Mouse (Mus musculus): ENCODE results near the gene Tcam1.
A peak's percentile ranks its signal among the peaks of the same experiment; 100 is the strongest.

The Tcam1 gene

DNA sequence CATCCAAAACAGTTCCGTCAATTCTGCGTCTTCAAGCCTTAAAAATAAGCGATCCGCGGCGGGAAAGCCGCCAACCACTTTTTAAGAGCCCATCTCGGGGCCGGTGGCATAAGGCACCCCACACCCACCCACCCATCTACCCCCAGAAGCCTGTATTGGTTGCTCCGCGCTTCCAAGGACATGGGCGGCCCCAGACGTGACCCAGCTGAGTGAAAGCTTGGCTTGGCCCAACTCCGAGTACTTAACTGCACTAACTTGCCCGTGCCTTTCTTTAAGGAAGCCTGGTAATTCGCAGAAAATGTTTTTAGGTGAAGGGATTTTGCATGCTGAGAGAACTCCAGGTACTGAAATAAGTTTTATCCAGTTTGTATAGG lies 3.2 kb upstream of the Tcam1 start:
- DNase-seq (ENCODE audit: extremely low spot score, low spot score), result no peak

DNA sequence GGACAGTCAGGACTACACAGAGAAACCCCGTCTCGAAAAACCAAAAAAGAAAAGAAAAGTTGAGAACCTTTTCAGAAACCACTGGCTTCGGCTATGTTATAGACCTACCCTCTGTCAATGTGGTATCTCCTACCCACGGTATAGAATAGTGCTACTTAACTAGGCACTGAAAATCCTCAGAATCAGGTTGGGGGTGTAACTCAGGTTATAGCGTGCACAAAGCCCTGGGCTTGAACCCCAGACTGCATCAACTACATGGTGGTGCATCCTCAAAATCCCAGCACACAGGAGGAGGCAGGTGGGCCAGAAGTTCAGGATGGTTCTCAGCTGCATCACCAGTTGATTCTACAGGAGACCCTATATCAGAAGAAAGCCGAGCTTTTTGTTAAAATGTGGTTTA lies 2.7 kb upstream of the Tcam1 start:
- no peak for DNase-seq (ENCODE audit: extremely low spot score, low spot score)

DNA sequence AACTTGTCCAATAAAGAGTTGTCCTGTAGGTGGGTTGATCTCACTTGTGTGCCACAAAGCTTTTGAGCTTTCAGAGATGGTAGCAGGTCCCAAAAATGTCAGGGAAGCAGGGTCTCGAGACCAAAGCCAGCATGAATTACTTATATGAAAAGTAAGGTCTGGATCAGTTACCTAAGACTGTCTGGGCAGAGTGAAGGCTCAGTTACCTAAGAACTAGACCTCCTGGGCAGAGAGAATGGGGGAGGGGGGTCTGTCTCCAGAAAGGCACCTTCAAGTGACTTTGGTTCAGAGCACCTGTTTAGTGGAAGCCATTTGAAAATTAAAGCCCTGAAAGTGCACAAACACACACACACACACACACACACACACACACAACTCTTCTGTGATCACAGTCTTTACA lies 2.1 kb upstream of the Tcam1 start:
- no peak for DNase-seq (ENCODE audit: extremely low spot score, low spot score)

DNA sequence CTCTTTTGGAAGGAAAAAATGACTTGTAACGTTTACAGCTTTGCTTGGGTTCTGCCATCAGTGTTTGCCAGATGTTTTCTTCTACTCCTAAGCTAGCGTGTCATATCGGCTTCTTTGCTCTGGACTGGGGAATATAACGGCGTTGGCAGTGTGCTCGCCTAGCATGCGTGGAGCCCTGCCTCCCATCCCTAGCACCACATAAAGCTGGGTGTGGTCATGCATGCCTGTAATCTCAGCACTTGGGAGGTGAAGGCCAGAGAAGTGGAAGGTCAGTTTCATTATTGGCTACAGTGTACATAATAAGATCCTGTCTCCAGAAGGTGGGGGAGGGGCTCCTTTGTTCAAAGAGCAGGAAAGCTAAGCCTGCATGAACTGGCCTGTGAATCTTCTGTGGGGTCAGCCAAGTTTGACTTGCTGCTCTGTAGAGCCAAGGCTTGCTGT lies 1.5 kb upstream of the Tcam1 start:
- DNase-seq (ENCODE audit: extremely low spot score, low spot score), result peak; percentile 26

DNA sequence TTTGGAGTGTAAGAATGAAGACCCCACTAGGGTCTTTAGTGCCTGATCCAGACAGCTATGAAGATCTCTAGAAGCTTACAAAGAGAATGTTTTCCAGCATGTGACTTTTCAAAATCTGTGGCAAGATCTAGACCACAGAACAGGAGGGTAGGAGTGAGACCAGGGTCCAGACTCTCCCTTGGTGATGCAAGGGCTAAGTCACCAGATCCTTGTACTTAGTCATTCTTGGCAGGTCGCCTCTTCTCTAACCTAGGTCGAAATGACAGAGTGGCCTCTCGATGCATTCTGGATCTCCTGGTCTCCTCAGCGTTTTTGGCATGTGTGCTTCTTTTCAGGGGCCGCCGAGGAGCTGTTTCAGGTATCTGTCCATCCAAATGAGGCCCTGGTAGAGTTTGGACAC lies 6.0 kb downstream of the Tcam1 start:
- no peak for DNase-seq (ENCODE audit: extremely low spot score, low spot score)

DNA sequence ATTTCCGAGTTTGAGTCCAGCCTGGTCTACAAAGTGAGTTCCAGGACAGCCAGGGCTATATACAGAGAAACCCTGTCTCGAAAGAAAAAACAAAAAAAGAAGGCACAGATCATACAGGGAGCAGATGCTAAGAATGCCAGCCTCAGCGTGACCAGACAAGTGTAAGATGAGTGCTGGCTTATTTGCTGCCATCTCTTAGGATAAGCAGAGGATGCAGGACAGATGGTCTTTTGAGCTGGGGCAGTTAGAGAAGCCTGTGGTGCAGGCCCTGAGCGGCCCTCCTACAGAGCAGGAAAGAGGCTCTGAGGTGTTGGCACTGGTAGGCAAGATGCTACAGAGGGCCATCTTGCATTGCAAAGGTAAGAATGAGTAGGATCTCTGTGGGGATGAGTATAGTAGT lies 6.9 kb downstream of the Tcam1 start:
- no peak for DNase-seq (ENCODE audit: extremely low spot score, low spot score)

DNA sequence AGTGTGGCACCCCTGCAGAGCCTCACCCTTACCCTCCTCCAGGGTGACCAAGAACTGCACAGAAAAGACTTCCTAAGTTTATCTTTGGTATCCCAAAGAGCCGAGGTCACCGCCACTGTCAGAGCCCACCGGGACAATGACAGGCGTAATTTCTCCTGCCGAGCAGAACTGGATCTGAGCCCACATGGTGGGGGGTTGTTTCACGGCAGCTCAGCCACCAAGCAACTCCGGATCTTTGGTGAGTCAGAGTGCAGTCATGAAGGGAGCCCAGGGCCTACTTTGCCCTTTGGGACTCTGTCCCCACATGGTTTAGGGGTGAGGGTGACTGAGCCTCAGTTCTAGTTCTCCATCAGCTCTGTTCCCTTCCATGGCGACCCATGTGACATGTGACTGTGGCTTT lies 7.7 kb downstream of the Tcam1 start:
- DNase-seq (ENCODE audit: extremely low spot score, low spot score), result no peak

DNA sequence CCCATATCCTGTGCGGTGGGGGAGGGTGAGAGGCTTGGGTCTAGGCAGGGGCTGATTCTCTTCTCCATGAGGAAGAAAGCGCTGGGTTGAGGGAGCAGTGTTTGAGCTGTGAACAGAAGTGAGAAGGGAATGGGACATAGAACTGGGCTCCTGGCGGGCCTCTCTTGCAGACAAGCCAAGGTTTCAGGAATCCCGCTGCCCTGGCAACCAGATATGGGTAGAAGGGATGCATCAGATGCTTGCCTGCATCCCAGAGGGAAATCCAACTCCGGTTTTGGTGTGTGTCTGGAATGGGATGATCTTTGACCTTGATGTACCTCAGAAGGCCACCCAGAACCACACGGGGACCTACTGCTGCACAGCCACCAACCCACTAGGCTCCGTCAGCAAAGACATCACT lies 9.7 kb downstream of the Tcam1 start:
- DNase-seq (ENCODE audit: extremely low spot score, low spot score), result no peak

DNA sequence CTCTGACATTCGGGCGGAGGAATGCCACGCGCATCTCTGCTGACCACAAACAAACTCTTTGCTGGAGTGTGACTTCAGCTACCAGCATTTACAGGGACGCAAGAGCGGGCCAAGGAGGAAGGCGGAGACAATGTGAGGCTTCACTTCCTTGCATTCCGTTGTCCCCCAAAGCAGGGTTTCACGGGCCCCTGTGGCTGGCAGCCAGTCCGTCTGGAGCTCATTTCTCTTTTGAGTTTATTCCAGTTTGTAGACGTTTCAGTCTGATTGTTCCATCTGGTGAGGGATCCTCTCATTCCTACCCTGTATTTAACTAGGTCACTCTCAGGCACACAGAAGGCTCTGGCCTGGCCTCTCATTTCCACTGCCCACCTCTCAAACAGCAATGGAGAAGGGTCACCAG lies 10.5 kb downstream of the Tcam1 start:
- DNase-seq (ENCODE audit: extremely low spot score, low spot score), result no peak

DNA sequence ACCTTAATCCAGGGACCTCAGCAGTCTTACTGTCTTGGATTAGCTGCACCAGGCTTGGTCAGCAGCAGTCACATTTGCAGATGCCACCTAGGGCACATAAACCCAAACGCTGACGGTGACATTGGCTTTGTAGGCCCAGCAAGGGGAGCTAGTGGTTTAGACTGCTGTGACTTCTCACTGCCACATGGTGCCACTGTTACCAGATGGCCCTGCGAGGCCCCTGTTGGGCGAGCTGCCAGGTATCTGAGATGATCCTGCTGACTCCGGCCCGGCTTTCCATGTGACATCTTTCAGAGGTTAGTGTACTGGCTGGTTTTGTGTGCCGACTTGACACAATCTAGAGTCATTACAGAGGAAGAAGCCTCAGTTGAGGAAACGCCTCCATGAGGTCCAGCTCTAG lies 12.9 kb downstream of the Tcam1 start:
- DNase-seq (ENCODE audit: extremely low spot score, low spot score), result no peak

DNA sequence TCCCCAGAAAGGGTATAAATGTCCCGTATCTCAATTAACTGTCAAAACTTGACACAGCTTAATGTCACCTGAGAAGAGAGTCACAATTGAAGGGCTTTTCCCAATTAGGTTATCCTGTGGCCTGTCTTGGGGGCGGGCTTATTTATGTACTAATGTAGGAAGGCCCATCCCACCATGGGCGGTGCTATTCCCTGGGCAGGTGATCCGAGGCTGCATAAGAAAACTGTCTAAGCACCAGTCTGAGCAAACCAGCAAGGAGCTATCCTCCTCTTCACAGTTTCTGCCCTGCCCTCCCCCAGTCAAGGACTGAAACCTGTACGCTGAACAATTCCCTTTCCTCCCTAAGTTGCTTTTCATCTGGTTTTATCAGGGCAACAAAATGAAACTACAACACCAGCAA lies 13.9 kb downstream of the Tcam1 start:
- no peak for DNase-seq (ENCODE audit: extremely low spot score, low spot score)

DNA sequence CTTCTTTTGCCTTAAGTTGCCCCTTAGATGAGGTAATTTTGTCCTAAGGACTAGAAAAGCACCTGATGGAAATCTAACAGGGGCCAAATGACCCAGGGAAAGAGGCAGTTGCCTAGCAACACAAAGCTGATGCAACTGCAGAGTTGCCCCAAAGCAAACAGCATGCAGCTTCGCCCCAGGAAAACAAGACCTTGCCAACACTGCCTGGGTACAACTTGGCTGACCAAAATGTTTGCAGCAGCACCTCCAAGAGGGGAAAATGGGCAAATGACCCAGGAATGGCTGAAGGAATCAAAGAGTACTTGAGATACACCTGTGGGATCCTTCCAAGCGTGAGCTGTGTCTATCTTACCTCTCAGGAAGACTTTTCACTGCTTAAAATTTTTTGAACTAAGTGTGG lies 15.4 kb downstream of the Tcam1 start:
- no peak for DNase-seq (ENCODE audit: extremely low spot score, low spot score)

DNA sequence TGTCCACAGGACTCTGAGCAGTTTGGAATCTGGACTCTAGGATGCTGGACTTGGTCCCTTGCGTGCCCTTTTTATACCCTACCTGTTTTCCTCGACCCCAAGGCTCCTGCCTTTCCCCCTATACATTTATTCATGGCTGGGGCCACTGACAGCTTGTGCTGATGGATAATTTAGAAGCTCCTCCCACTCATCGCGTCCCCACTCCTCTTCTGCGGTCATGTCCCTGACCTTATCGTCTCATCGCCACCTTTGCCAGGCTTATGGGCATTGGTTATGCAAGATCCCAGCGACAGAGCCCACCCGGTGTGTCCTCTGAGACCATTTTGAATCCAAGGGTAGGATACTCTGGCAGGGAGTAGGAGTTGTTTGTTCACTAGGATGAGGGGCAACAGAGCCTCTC lies 25.3 kb downstream of the Tcam1 start, which contains the start of gene Gh:
Gene Gh (minus strand): TSS at position 101 of the 400 bp plus-strand sequence.
- DNase-seq (ENCODE audit: extremely low spot score, low spot score), result no peak

DNA sequence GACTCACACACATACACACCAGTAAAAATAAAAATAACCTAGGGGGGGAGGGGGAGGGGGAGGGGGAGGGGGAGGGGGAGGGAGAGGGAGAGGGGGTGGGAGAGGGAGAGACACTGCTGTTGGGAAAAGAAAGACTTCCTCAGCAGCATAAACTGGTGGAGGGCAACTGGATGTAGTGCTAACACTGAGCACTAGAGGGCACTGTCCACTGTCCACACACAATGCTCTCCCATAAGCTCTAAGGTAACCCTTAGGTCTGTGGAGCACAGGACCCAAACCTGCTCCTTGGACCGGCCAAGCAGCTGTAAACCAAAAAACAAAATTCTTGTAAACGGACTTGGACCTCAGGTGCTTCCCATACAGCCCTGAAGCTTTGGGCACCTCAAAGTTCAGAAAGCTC lies 26.2 kb downstream of the Tcam1 start:
- DNase-seq (ENCODE audit: extremely low spot score, low spot score), result peak; percentile 80

DNA sequence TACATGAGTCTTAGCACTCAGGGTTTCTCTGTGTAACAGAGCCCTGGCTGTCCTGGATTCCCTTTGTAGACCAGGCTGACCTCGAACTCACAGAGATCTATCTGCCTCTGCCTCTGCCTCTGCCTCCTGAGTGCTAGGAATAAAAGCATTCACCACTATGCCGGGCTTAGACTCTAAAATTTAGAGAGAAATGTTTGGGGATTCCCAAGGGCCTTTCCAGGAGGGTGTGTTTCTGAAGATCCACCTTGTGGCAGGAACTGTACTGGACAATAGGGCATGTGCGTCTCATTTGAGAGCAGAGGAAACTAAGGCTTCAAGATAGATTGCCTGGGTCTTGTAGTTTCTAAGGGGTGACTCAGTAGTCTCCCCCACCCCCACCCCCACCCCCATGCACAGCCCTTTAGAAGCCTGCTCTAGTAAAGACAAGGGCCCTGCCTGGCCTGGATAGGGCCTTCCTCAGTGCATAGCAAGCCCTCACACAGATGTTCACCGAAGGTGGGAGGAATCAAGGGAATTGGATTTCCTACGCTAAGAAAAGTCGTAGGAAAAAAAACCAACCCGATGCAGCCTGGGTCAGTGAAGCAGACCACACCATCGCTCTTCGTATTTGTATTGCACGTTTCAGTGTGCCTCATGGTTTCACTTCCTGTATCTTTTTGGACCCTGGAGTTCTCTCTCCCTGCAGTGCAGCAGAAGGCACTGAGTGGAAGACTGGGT lies 29.0 kb downstream of the Tcam1 start:
- no peak for DNase-seq (ENCODE audit: extremely low spot score, low spot score)

DNA sequence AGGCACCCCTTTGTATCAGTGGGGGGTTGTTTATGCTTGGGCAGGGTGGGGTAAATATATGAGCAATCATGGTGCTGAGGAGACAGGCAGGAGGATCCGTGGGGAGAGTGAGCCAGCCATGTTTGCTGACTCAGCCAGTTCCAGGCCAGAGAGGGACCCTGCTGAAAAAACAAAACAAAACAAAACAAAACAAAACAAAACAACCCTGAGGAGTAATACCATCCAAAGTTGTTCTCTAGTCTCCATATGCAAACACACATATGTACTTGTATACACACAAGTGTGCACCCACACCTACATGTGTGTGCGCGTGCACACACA lies 29.6 kb downstream of the Tcam1 start:
- DNase-seq (ENCODE audit: extremely low spot score, low spot score), result no peak

DNA sequence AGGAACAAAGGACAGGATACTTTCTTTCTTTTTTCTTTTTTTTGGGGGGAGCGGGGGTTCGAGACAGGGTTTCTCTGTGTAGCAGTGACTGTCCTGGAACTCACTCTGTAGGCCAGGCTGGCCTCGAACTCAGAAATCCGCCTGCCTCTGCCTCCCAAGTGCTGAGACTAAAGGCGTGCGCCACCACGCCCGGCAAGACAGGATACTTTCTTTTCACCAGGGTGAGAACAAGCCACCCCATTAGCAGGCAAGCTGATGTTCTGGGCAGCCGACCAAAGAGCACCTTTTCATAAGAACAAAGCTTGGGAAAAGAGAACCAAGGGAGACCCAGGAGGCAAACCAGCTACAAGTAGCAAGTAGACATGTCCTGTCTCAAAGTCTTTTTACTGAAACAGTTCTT lies 30.3 kb downstream of the Tcam1 start:
- DNase-seq (ENCODE audit: extremely low spot score, low spot score), result no peak

DNA sequence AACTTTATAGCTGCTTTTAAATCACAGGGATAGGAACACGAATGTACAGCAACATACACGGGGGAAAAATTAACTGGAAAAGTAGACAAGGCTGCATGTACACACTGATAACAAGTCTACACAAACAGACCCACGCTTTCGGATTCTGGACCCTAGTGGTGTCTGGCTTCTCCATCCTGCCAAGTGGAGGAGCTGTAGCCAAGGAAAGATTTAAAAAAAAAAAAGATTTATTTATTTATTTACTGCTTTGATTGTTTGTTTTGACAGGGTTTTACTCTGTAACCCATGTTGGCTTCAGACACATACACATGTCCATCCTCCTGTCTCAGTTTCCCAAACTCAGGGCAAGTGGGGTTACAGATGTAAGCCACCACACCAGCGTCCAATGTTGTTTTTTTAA lies 31.0 kb downstream of the Tcam1 start:
- no peak for DNase-seq (ENCODE audit: extremely low spot score, low spot score)

DNA sequence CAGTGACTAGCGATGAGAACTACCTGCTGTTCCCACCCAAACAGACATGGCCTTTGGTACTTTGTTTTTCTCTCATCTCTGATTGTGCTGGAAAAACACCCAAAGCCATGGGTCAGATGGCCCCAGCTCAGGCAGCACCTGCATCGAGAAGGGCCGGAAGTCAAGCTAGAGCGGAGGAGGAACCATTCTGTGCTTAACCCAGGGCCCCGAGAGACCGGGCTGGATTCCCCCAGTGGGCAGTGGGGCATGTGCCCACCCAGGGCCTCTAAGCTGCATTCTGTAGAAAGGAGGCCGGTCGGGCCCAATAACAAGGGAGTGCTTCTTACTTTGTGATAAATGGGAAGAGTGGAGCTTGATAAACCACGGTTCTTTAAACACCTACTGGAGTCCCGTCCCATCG lies 31.7 kb downstream of the Tcam1 start:
- DNase-seq (ENCODE audit: extremely low spot score, low spot score), result no peak

DNA sequence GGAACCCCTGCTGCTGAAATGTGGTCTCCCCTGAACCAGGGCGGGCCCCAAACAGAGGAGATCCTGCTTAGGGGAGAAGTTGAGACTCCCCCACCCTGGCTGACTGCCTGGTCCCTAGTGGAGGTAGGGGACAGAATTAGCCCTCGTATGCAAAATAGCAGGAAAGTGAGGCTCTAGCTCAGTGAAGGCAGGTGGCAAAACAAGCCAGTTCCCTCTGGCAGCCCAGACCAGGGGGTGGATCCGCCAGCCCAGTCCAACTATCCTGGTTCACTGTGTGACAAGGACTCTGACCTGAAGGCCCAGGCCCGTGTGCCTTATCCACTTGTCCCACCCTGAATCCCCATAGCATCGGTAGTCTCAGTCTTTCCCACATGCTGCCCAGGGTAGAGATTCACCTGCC lies 33.7 kb downstream of the Tcam1 start:
- DNase-seq (ENCODE audit: extremely low spot score, low spot score), result no peak

DNA sequence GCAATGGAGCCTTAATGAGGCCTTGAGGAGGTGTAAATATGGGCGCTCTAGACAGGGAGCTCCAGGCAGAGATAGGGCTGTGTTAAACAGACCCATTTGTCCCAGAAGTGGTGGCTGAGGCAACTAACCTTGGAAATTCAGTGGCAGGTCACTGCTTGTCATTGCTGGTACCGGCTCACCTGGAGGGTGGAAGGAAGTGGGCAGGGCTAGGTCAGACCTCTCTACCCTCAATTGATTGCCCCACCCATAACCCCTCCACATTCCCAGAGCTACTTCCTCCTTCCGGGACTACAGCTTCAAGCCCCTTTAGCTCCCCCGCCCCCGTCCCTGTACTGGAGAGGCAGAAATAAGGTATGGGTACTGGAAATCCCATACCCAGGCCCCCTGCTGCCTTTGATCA lies 37.1 kb downstream of the Tcam1 start:
- DNase-seq (ENCODE audit: extremely low spot score, low spot score), result no peak

DNA sequence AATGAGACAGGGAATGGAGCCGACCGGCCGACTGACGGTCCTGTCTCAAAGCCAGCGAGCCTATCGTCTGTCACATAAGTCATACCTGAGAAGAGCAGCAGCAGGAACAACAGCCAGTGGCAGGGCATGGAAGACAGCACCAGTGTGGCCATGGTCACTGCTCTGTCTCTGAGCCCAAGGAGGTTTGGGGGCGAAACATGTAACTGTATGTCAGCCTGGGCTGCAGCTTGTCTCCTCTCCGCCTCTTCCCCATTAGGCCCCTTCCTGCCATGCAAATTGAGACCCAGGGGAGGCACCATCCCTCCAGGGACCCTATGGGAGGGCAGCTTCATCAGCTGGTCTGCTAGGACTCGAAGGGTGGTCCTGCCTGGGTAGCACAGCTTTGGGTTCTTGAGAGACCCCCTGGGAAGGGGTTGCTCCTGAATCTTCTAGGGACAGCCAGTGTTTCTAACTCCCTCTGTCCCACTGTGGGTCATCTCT lies 37.9 kb downstream of the Tcam1 start, which contains the start of gene Cd79b:
Gene Cd79b (minus strand): TSS at position 430 of the 480 bp plus-strand sequence.
- no peak for DNase-seq (ENCODE audit: extremely low spot score, low spot score)

DNA sequence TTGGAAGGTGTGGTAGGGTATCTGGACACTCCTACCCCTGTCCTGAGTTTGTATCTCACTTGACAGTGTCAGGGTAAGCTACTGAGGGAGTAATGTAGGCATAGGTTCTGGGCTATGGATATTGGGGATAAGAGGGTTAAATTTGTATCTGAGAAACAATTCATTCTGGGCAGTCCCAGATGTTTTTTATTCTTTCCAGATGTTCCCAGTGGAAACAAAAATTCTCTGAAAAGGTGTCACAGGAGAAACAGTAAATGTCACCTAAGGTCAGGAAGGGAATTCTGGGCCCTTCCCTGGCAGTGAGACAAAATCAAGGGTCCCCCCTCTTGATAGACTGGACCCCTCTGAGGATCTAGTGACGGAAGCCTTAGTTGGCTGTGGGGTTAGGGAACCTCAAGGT lies 39.9 kb downstream of the Tcam1 start:
- DNase-seq (ENCODE audit: extremely low spot score, low spot score), result no peak

DNA sequence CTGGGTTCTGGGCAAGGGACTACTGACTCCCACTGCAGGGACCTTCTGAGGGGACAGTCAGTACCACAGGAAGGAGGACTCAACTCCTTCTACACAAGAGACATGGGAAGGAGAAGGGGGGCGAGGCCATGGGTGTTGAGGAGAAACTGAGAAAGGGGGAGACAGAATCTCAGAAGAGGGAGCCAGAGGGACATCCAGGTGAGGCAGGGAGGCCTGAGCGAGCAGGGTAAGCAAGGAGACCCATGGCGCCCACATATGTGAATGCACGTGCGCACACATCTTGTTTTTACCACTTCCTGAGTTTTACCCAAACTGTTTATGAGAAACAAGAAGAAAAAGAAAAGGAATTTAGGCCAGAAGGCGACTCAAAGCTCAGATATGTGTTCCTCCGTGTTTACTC lies 41.3 kb downstream of the Tcam1 start:
- DNase-seq (ENCODE audit: extremely low spot score, low spot score), result no peak

Data from neural tube, embryonic 10.5 days (tissue).